Mouse (Mus musculus): ENCODE results near the gene Msh2.
"Not testable (repeated sequence)": the region's sequence is repeated elsewhere in the genome, so short reads cannot be mapped to it uniquely, and the experiment has no call there.

Gene Msh2

GRCm38 (mm10) chr17:87671890-87672660, at the start of gene Msh2:
Msh2 (plus strand) TSS chr17:87672330.
- DNase-seq (ENCODE audit: low spot score): peak; percentile 100

GRCm38 (mm10) chr17:87625510-87626086, 46.5 kb upstream of the Msh2 start:
- no peak for DNase-seq (ENCODE audit: low spot score)

DNA sequence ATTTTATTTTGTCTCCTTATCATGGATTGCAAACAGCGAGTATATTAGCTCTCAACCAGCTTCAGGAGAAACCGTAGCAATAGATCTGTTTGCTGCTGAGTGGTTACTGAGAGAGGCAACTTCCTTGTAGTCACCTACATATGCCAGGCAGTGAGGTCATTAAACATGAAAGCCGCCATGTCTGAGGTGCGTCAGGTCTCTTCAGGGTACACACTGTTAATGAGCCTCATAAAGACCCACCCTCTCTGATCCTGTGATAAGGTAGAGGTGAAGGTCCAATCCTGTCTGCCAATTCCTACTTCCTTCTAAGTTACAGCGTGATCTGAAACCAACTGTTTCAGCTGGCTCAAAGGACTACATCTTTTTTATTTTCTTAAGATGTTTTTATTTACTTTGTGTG, 44.0 kb upstream of the Msh2 start:
- DNase-seq (ENCODE audit: low spot score): no peak

GRCm38 (mm10) chr17:87628706-87629105, 43.4 kb upstream of the Msh2 start:
- no peak for DNase-seq (ENCODE audit: low spot score)

GRCm38 (mm10) chr17:87637056-87637389, 35.1 kb upstream of the Msh2 start:
- DNase-seq (ENCODE audit: low spot score): no peak

DNA sequence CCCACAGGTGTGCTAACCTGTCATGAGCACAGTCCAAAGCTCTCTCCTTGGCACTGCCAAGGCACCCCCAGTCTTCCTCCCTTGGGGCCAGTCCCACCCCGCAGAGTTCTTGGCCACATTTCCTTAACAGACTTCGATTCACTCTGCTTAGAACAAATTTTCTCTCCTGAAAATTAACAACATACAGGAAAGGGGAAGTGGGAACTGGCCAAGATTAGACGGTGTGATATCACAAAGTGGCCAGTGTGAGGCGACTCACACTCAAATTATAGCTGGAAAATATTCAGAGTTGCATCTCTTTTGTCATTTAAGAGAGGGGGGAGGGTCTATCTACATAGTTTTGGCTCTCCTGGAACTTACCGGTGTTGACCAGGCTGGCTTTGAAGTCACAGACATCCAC, 32.9 kb upstream of the Msh2 start:
- DNase-seq (ENCODE audit: low spot score): no peak

DNA sequence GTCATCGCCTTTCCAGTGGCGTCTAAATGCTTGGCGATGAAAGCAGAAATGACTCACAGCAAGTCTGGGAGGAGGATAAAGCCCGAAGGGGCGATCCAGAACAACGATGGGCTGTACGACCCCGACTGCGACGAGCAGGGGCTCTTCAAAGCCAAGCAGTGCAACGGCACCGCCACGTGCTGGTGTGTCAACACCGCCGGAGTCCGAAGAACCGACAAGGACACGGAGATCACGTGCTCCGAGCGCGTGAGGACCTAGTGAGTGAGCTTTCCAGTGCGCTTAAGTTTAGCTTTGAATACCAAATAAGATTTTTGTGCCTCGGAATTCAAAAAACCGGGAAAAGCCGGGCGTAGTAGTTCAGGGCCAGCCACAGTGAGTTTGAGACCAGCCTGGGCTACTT, 31.9 kb upstream of the Msh2 start:
- DNase-seq (ENCODE audit: low spot score): no peak

GRCm38 (mm10) chr17:87641006-87641405, 31.1 kb upstream of the Msh2 start:
- DNase-seq (ENCODE audit: low spot score): no peak

GRCm38 (mm10) chr17:87642744-87643143, 29.4 kb upstream of the Msh2 start:
- no peak for DNase-seq (ENCODE audit: low spot score)

- not testable (repeated sequence) for DNase-seq (ENCODE audit: low spot score)
These were observed 16.5 kb upstream of the Msh2 start for GRCm38 (mm10) chr17:87655616-87656015.

DNA sequence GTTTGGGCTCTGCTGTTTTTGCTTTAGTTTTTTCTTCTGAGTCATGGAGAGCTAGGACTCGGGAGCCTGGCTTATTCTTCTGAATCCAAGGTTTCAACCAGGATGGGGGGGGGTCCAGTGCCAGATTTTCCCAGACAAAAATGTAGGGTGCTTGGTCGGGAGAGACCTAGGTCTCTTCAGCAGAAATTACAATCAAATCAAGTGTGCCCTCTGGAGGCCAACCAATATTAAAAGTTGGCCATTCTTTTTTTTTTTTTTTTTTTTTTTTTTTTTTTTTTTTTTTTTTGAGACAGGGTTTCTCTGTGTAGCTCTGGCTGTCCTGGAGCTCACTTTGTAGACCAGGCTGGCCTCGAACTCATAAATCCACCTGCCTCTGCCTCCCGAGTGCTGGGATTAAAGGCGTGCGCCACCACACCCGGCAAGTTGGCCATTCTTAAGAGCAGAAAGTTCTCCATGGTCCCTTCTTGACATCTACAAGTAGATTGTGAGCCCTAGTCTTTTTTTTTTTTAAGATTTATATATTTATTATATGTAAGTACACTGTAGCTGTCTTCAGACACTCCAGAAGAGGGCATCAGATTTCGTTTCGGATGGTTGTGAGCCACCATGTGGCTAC, 10.1 kb upstream of the Msh2 start:
- DNase-seq (ENCODE audit: low spot score): not testable (repeated sequence)

- DNase-seq (ENCODE audit: low spot score): no peak
These were observed 7.9 kb upstream of the Msh2 start for GRCm38 (mm10) chr17:87664238-87664637.

GRCm38 (mm10) chr17:87665066-87665822, 6.9 kb upstream of the Msh2 start:
- DNase-seq (ENCODE audit: low spot score): peak; percentile 75

GRCm38 (mm10) chr17:87672677-87673286, 652 bp downstream of the Msh2 start:
- peak; percentile 55 for DNase-seq (ENCODE audit: low spot score)

GRCm38 (mm10) chr17:87676916-87677474, 4.9 kb downstream of the Msh2 start:
- DNase-seq (ENCODE audit: low spot score): not testable (repeated sequence)

DNA sequence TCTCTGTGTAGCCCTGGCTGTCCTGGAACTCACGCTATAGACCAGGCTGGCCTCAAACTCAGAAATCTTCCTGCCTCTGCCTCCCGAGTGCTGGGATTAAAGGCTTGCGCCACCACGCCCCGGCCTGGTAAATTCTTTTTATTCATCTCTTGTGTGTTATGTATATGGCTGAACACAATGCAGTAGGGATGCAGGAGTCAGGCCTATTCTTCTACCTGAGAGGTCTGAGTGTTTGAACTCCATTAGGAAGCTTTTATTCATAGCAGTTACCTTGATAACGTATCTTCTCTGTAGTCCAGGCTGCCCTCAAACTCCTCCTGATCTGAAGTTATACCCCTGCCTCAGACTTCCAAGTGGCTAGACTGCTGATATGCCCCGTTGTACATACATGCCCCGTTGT, 5.5 kb downstream of the Msh2 start:
- DNase-seq (ENCODE audit: low spot score): no peak

DNA sequence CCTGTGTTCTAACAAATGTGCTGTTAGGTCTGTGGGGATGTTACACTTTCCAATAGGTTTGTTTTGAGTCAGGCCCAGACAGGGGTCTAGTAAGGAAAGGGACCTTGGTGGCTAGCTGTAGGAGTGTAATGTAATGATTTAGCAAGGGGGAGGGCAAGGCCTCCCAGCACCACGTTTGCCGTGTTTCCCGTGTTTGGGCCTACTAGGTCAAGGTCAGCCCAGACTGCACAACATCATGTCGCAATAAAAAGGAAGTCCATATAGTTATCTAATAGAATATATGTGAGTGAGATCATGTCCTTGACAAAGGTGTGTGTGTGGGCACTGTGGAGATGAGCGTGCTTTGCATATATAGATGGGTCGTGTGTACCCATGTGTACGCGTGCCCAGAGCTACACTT, 17.1 kb downstream of the Msh2 start:
- no peak for DNase-seq (ENCODE audit: low spot score)

DNA sequence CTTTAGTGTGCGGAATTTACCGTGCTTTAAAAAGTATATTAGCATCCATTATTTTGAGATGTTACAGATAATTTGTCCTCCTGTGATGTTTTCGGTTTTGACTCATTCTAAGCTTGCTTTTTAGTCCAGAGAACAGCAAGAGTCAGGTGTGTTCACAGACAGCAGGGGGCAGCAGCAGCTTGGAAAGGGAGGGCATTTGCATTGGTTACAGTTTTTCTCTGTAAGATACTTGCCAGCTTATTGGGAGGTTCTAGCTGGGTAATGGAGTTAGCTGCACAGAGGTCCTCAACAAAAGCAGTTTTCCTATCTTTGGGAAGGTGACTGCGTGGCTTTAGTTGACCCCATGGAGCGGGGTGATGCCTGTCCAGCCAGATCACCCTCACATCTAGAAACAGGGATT, 19.8 kb downstream of the Msh2 start:
- peak; percentile 77 for DNase-seq (ENCODE audit: low spot score)

- no peak for DNase-seq (ENCODE audit: low spot score)
These were observed 23.8 kb downstream of the Msh2 start for GRCm38 (mm10) chr17:87695874-87696465.

DNA sequence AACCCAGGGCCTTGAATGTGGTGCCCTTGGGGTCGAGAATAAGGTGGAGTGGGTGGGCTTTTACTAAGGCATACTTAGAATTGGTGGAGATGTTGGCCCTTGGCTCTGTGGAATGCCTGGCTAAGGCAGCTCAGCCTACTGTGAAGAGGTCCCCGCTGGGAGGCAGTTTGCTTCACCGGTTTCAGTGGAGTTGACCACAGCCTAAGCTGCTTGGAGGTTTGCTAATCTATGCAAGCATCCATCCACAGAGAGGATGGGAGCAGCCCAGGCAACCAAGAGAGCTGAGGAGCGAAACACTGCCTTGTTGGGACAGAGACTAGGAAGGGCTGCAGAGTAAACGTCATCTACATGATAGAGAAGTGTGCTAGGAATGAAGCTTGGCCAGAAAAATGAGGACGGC, 24.7 kb downstream of the Msh2 start:
- DNase-seq (ENCODE audit: low spot score): no peak

DNA sequence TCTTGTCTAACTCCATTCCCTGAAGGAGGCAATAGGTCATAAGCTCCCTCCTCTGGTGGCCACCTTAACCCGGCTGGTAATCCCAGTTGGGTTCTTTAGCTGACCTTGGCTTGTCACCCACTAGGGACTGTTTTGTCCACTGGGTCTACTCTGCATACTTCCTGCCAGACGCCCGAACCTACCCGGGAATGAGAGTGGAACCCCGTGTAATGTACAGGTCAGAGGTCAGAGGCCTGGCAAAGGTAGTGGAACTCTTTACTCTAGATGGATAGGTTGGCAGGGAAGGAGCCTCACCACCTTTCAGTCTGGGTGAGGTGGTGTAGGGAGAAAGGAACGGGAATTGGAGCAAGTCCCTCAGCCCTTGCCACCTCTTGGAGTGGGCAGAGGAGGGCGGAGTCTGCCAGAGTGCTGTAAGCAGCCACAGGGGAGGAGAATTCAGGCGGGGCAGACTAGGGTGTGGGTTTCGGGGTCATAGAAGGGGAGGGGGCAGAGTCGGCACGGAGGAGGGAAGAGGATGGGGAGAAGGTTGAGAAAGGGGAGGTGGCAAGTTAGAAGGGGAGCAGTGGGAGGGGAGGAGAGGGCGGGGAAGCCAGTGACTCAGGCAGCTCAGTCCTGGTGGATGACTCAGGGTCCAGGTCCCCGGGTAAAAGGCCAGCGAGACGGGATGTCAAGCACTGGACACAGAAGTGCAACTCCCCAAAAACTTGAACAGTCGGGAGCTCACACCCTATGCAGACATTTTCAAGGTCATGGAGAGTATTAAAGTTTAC, 27.1 kb downstream of the Msh2 start:
- DNase-seq (ENCODE audit: low spot score): no peak
